Mouse (Mus musculus) olfactory bulb, adult 2 months (tissue): Measurements from ENCODE around the gene Mogs.

Experiments
- CTCF ChIP-seq: fragments of 200-500 bp; IDR thresholded peaks from 2 replicates; pipeline ENCODE4 v1.5.1; 2012; ENCODE audit warnings: low read depth, mild to moderate bottlenecking, low read length, moderate library complexity; ENCODE audit not compliant: insufficient read depth
- POLR2A ChIP-seq: fragments of 200-500 bp; IDR thresholded peaks from 2 replicates; pipeline ENCODE4 v1.6.1; 2012; ENCODE audit warnings: mild to moderate bottlenecking, low read depth, low read length, moderate library complexity; ENCODE audit not compliant: insufficient read depth

DNA sequence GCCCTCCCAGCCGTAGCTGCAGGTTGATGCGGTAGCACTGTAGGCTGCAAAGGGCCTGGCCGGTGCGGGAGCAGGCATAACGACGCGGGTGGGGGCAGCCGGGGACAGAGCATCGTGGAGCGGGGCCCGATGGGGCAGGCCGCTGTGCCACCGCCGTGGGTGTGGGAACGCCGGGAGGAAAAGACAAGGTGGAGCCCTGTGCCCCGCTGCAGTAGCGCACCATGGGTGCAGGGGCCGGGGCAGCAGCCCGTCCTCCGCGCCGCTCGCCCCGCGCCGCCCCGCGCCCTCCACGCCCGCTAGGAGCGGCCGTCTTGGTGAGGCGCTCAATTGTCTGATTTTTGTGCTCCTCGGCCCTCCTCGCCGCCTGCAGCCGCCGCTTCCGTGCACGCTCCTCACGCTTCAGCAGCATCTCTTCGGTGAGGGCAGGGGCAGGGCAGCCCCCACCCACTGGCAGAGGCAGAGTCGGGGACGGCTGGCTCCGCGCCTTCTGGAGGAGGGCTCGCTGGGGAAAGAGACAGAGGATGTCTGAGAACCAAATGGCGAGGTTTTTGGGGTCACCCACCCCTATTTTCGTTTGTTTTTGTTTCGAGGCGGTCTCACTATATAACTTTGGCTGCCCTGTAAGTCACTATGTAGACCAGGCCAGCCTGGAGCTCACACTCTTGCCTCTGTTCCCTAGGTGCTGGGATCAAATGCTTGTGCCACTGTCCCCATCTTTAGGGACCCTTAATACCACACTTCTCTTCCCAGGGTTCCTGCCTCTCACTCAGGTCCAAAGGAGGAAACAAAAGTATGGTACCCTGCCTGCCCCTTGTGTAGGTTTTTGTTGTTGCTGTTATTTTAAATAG, 6.8 kb downstream of the Mogs start:
- no peak for TF ChIP-seq CTCF
- no peak for TF ChIP-seq POLR2A
